Mouse (Mus musculus) ES-Bruce4 (cell line): ENCODE measurements around the gene Kcnk16. TPM values are rescaled to one million over a fixed set of nuclear protein-coding genes. Genes with fewer than 3 reads are reported as not detected.
A peak's percentile ranks its signal among the peaks of the same experiment; 100 is the strongest.
"Not testable (repeated sequence)": the region's sequence is repeated elsewhere in the genome, so short reads cannot be mapped to it uniquely, and the experiment has no call there.

Source experiments
- H3K27ac ChIP-seq: 2 replicates; pipeline ENCODE4 v1.5.1; 2012; ENCODE audit warnings: low read length, inconsistent platforms; ENCODE audit not compliant: insufficient read depth
- H3K27me3 ChIP-seq: 2 replicates; pipeline ENCODE4 v1.6.1; 2012; ENCODE audit warnings: mild to moderate bottlenecking, low read length, inconsistent platforms; ENCODE audit not compliant: control insufficient read depth, poor library complexity, insufficient read depth, severe bottlenecking
- H3K36me3 ChIP-seq: 2 replicates; pipeline ENCODE4 v1.6.1; 2012; ENCODE audit warnings: inconsistent platforms, mild to moderate bottlenecking, low read length, moderate library complexity; ENCODE audit not compliant: control insufficient read depth, poor library complexity, insufficient read depth, severe bottlenecking
- H3K4me1 ChIP-seq: one replicate; pipeline ENCODE4 v1.8.1; 2011; ENCODE audit warnings: low read length; ENCODE audit not compliant: control insufficient read depth, insufficient read depth
- H3K4me3 ChIP-seq: 2 replicates; pipeline ENCODE4 v1.5.1; 2011; ENCODE audit warnings: low read depth, mild to moderate bottlenecking, low read length
- H3K9ac ChIP-seq: 2 replicates; pipeline ENCODE4 v1.6.1; 2012; ENCODE audit warnings: low read depth, mild to moderate bottlenecking, inconsistent platforms; ENCODE audit not compliant: poor library complexity, severe bottlenecking
- H3K9me3 ChIP-seq: replicated peaks from 2 replicates; pipeline ENCODE4 v1.6.1; 2012; ENCODE audit warnings: mild to moderate bottlenecking, low read length, inconsistent platforms; ENCODE audit not compliant: control insufficient read depth, poor library complexity, insufficient read depth, severe bottlenecking
- CTCF ChIP-seq: IDR thresholded peaks from one replicate; pipeline ENCODE4 v1.8.1; 2011; ENCODE audit warnings: low read depth, low read length
- EP300 ChIP-seq: IDR thresholded peaks from 2 replicates; pipeline ENCODE4 v1.6.1; 2011; ENCODE audit warnings: low read depth, low read length; ENCODE audit not compliant: insufficient read depth
- POLR2A ChIP-seq: IDR thresholded peaks from one replicate; pipeline ENCODE4 v1.8.1; 2011; ENCODE audit warnings: low read length; ENCODE audit not compliant: insufficient read depth
- polyA plus RNA-seq: library from polyadenylated mRNA; stranded (reverse); fragments of >200 nt; gene quantifications from 2 replicates; pipeline ENCODE4 v1.2.4, GENCODE M21; 2011; ENCODE audit warnings: low read depth; ENCODE audit not compliant: missing spikeins, insufficient read depth, insufficient read length

The Kcnk16 gene
- not detected in 2 replicates for polyA plus RNA-seq

- Histone ChIP-seq H3K36me3 (no peaks in the 10 kb centered on the region), H3K4me3 (no peak within 1 kb of the TSS), H3K9me3 (no peaks in the 10 kb centered on the region), H3K27ac (no peak within 1 kb of the TSS), H3K9ac (no peak within 1 kb of the TSS), H3K4me1 (no peaks in the 10 kb centered on the region), H3K27me3 (no peaks in the 10 kb centered on the region)
- TF ChIP-seq EP300 (no peak), POLR2A (no peak), CTCF (no peak)
Measured at GRCm38 (mm10) chr14:20269082-20269809, at the start of gene Kcnk16. Kcnk16 (minus strand) TSS chr14:20269199.

DNA sequence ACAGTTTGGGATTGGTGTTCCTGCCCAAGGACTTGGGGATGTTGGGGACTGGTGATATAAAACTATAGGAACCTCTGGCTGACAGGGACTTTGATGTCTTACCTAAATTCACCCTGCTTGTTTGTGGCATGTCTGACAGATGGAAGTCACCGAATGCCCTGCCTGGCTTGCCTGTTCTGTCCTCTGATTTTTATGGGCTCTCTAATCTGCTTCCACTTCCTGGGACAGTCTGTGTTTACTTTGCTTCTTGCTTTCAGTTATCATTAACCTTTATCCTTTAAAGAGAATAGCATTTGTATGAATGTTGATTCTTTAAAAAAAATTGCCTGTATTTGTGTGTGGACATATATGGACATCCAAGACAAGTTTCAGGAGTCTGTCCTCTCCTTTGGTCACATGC is 46.1 kb upstream of the Kcnk16 start:
- TF ChIP-seq CTCF (no peak), EP300 (no peak), POLR2A (no peak)
- no peaks in the 10 kb centered on the region for H3K4me1 ChIP-seq
- H3K27ac ChIP-seq = no peak overlapping the region
- H3K27me3 ChIP-seq = no peaks in the 10 kb centered on the region
- no peaks in the 10 kb centered on the region for H3K9me3 ChIP-seq
- no peak overlapping the region for H3K4me3 ChIP-seq
- no peak overlapping the region for H3K9ac ChIP-seq
- no peaks in the 10 kb centered on the region for H3K36me3 ChIP-seq

- H3K4me3 ChIP-seq, H3K9ac ChIP-seq, H3K36me3 ChIP-seq, H3K27ac ChIP-seq, H3K4me1 ChIP-seq, H3K9me3 ChIP-seq, H3K27me3 ChIP-seq: not testable (repeated sequence)
Measured at GRCm38 (mm10) chr14:20305085-20305484, 36.1 kb upstream of the Kcnk16 start.

GRCm38 (mm10) chr14:20298131-20298530 is 29.1 kb upstream of the Kcnk16 start:
- no peaks in the 10 kb centered on the region for H3K9me3 ChIP-seq

DNA sequence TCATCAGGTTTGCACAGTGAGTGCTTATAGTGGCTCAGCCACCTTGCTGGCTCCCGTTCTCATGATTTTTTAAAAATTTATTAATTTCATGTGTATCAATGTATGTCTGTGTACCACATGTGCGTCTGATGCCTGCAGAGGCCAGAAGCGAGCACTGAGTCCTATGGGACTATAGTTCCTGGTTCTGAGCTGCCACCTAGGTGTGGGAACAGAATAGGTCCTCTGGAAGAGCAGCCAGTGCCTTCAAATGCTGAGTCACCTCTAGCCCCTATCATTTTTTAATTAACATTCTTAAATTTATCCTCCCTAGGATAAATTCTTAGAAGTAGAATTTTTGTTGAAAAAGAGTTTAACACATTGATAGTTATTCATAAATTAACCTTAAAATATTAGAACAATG is 28.6 kb upstream of the Kcnk16 start:
- TF ChIP-seq POLR2A (no peak), CTCF (no peak), EP300 (no peak)
- Histone ChIP-seq H3K27me3 (no peaks in the 10 kb centered on the region), H3K4me1 (no peaks in the 10 kb centered on the region), H3K9ac (no peak overlapping the region), H3K27ac (no peak overlapping the region), H3K36me3 (no peaks in the 10 kb centered on the region), H3K9me3 (no peaks in the 10 kb centered on the region), H3K4me3 (no peak overlapping the region)

More at GRCm38 (mm10) chr14:20298131-20298530, 29.1 kb upstream of the Kcnk16 start:
- Histone ChIP-seq H3K27me3 (no peaks in the 10 kb centered on the region), H3K9ac (no peak overlapping the region), H3K4me1 (no peaks in the 10 kb centered on the region), H3K4me3 (no peak overlapping the region), H3K27ac (no peak overlapping the region), H3K36me3 (no peaks in the 10 kb centered on the region)
- TF ChIP-seq POLR2A (no peak), EP300 (no peak), CTCF (no peak)

DNA sequence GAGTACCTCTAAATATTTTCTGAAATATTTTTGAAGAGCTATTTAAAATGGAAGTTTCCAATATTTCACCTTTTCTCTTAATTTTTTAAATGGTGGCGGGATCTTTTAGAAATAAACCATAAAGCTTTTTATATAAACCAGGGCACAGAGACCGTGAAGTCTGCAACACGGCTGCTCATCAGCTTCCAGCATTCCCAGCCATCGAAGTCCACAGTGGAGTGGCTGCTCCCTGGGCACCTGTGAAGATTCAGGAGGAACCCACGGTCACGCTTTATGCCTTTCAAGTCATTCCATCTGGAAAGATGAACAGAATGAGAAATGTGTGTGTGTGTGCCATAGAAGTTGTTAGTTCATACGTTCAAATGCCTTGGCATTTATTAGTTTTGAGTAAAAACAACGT is 25.9 kb upstream of the Kcnk16 start:
- no peaks in the 10 kb centered on the region for H3K36me3 ChIP-seq
- no peaks in the 10 kb centered on the region for H3K9me3 ChIP-seq
- no peak overlapping the region for H3K27ac ChIP-seq
- H3K27me3 ChIP-seq = no peaks in the 10 kb centered on the region
- no peak for TF ChIP-seq EP300
- TF ChIP-seq POLR2A = no peak
- TF ChIP-seq CTCF = no peak
- H3K4me3 ChIP-seq = peak overlapping the region; percentile 71
- H3K4me1 ChIP-seq = no peaks in the 10 kb centered on the region
- H3K9ac ChIP-seq = peak overlapping the region; percentile 74
